Comparison of ENCODE assay signal across 10 mouse cellular contexts in genomic region chr1:72593340-72593951, GRCm38 (mm10). TPM values are rescaled to one million over a fixed set of nuclear protein-coding genes. Genes with fewer than 3 reads are reported as not detected.
DNase-seq lines count a peak whose midpoint lies in the region; ATAC-seq and TF ChIP-seq lines count a peak whose summit lies in the region.
"Had no signal": no experiment of that assay in that cellular context is flagged by ENCODE, and none has a peak within 500 bp of the region (broad histone marks: within the 10 kb centered on the region; RNA-seq: fewer than 3 reads in every experiment).

No protein-coding gene starts in this region.

- 83% methylated on average over 20 of the region's 20 CpGs for WGBS in limb, embryonic 14.5 days
- WGBS in limb, embryonic 10.5 days: 89% methylated on average over 20 of the region's 20 CpGs

- no peak for TF ChIP-seq POLR2A in limb, embryonic 14.5 days (IDR thresholded peaks at IDR 0.05; ENCODE audit: borderline replicate concordance, extremely low read depth, insufficient read depth, insufficient read length)

- no peak overlapping the region for H3K27ac ChIP-seq in limb, embryonic 14.5 days (replicated peaks; ENCODE audit: low read depth, low read length)
- H3K27ac ChIP-seq in limb, embryonic 10.5 days: no peak overlapping the region

- no peaks in the 10 kb centered on the region for H3K9me3 ChIP-seq in limb, embryonic 14.5 days (ENCODE audit: control insufficient read depth, low read length)
- no peaks in the 10 kb centered on the region for H3K9me3 ChIP-seq in limb, embryonic 10.5 days (replicated peaks)
- H3K9me3 ChIP-seq: G1E had no signal

- ATAC-seq in limb, embryonic 14.5 days (ENCODE audit: low FRiP score, low read depth): peak; percentile 44; the same call in 1 of the 2 replicates
- no peak for ATAC-seq in megakaryocyte, adult 5-6 weeks (ENCODE audit: poor library complexity, severe bottlenecking)

- no peak for DNase-seq in limb, embryonic 14.5 days (ENCODE audit: low spot score)
- no peak for DNase-seq in limb, embryonic 10.5 days (ENCODE audit: low spot score)
- peak; percentile 74 for DNase-seq in cerebellum, adult 9-11 months
- DNase-seq in heart, adult 9 months (ENCODE audit: low spot score in 2 of 2): peak; percentile 75 to 79
- peak; percentile 62 to 81 for DNase-seq in layer of hippocampus, adult 18-20 months (ENCODE audit: low spot score in 2 of 2)
- DNase-seq in lung, postnatal 25 days (ENCODE audit: low spot score): peak; percentile 73
- peak; percentile 20 to 57 for DNase-seq in urinary bladder, postnatal 36 days (ENCODE audit: low spot score in 2 of 2)

- H3K4me1 ChIP-seq in limb, embryonic 14.5 days (ENCODE audit: control insufficient read depth, insufficient read depth, low read length): no peaks in the 10 kb centered on the region
- no peaks in the 10 kb centered on the region for H3K4me1 ChIP-seq in limb, embryonic 10.5 days

- H3K4me3 ChIP-seq in limb, embryonic 14.5 days (replicated peaks; ENCODE audit: low read length): no peak overlapping the region
- H3K4me3 ChIP-seq in limb, embryonic 10.5 days: no peak overlapping the region

- H3K4me2 ChIP-seq in limb, embryonic 14.5 days (replicated peaks; ENCODE audit: low read depth, low read length, severe bottlenecking): no peak overlapping the region

- H3K9ac ChIP-seq in limb, embryonic 14.5 days (ENCODE audit: low read depth, low read length, severe bottlenecking): no peak overlapping the region

- peaks cover 84% of the 10 kb centered on the region for H3K36me3 ChIP-seq in limb, embryonic 14.5 days (ENCODE audit: control insufficient read depth, insufficient read depth, low read length)
- peaks cover 87% of the 10 kb centered on the region for H3K36me3 ChIP-seq in limb, embryonic 10.5 days

- H3K27me3 ChIP-seq in limb, embryonic 14.5 days (ENCODE audit: control insufficient read depth, insufficient read depth, low read length): no peaks in the 10 kb centered on the region
- no peaks in the 10 kb centered on the region for H3K27me3 ChIP-seq in limb, embryonic 10.5 days (ENCODE audit: low read depth, poor library complexity, severe bottlenecking)

RNA-seq across cellular contexts. Expression of gene Smarcal1, which starts 10.4 kb away (rescaled TPM):
- polyA plus RNA-seq in limb, embryonic 14.5 days (2012; rRNA removed): 36.8 and 42.9 TPM in 2 replicates
- polyA plus RNA-seq in limb, embryonic 14.5 days (2014; fragmentation: Nextera tagmentation; extraction: Ambion mirVana): 22.1 and 28.1 TPM in 2 replicates
- 30.4 and 34.8 TPM in 2 replicates for polyA plus RNA-seq in limb, embryonic 10.5 days (2016; fragmentation: Nextera tagmentation; extraction: Ambion mirVana)
- total RNA-seq in layer of hippocampus, adult 18-20 months (2021): 10 to 100 TPM; 60.7 to 63.0 TPM
- 16.3 and 18.0 TPM in 2 replicates for total RNA-seq in megakaryocyte, adult 5-6 weeks (2015)
- total RNA-seq in megakaryocyte, adult 5-6 weeks (2017): 15.3 and 18.6 TPM in 2 replicates

RNA-seq across cellular contexts. Expression of gene March4, which starts 56.7 kb away (rescaled TPM):
- polyA plus RNA-seq in limb, embryonic 14.5 days (2012; rRNA removed): 0.05 and 0.06 TPM in 2 replicates
- polyA plus RNA-seq in limb, embryonic 14.5 days (2014; fragmentation: Nextera tagmentation; extraction: Ambion mirVana): not detected in 2 replicates
- polyA plus RNA-seq in limb, embryonic 10.5 days (2016; fragmentation: Nextera tagmentation; extraction: Ambion mirVana): not detected in 2 replicates
- total RNA-seq in layer of hippocampus, adult 18-20 months (2021): 10 to 100 TPM; 15.7 to 17.2 TPM
- total RNA-seq in megakaryocyte, adult 5-6 weeks (2015): 0.05 TPM in 1 of 2 replicates, not detected in the other
- not detected in 2 replicates for total RNA-seq in megakaryocyte, adult 5-6 weeks (2017)
- total RNA-seq: hematopoietic stem cell, adult 5-6 weeks had no signal
- polyA plus RNA-seq: G1E had no signal

Comparison
In these comparisons a context has a peak if more than half of its experiments do, and no peak if none do; other contexts are left out.
1. DNase-seq: peak in cerebellum, adult 9-11 months (single experiment), heart, adult 9 months (2 of 2), layer of hippocampus, adult 18-20 months (2 of 2), lung, postnatal 25 days (single experiment) and urinary bladder, postnatal 36 days (2 of 2); none in limb, embryonic 14.5 days (single experiment) and limb, embryonic 10.5 days (single experiment).
2. RNA of gene March4, which starts 56.7 kb away (total RNA-seq): 15.7 to 17.2 TPM in layer of hippocampus, adult 18-20 months; 0.05 TPM in megakaryocyte, adult 5-6 weeks; every median in the first group is over 10 times any median in the second.